Mouse (Mus musculus) embryonic fibroblast, embryonic 13.5 days (primary cell): ENCODE measurements around the gene Nde1.

Experiments
- CTCF ChIP-seq: IDR thresholded peaks from 2 replicates; pipeline ENCODE4 v1.5.1; 2011; ENCODE audit warnings: mild to moderate bottlenecking, control low read depth, low read length, moderate library complexity, borderline replicate concordance; ENCODE audit not compliant: insufficient read depth
- POLR2A ChIP-seq: IDR thresholded peaks from 2 replicates; pipeline ENCODE4 v1.6.1; 2011; ENCODE audit warnings: low read depth, mild to moderate bottlenecking, control low read depth, low read length, moderate library complexity

- TF ChIP-seq CTCF, result no peak
- TF ChIP-seq POLR2A, result no peak
Observed at GRCm38 (mm10) chr16:14122586-14122985, 40.5 kb upstream of the Nde1 start.
